Mouse (Mus musculus) stomach, postnatal 0 days (tissue): ENCODE measurements around the gene Anxa4. TPM values are rescaled to one million over a fixed set of nuclear protein-coding genes. Genes with fewer than 3 reads are reported as not detected.

Experiments
- ATAC-seq: fragments of 200-750 bp; cut with Nextera tagmentation; 2 replicates; pipeline ENCODE4 v1.8.0; 2017; ENCODE audit not compliant: low FRiP score, low TSS enrichment
- DNase-seq: peaks from one replicate; pipeline ENCODE4 v3.0.0-alpha.2; 2016; ENCODE audit warnings: low spot score
- H3K27ac ChIP-seq: fragments of 300-500 bp; sonication (generic); replicated peaks from 2 replicates; pipeline ENCODE4 v1.5.1; 2014; ENCODE audit warnings: mild to moderate bottlenecking, control low read depth
- H3K27me3 ChIP-seq: fragments of 300-500 bp; sonication (generic); 2 replicates; pipeline ENCODE4 v1.6.1; 2014; ENCODE audit warnings: low read length; ENCODE audit not compliant: control insufficient read depth, insufficient read depth
- H3K36me3 ChIP-seq: fragments of 300-500 bp; sonication (generic); 2 replicates; pipeline ENCODE4 v1.6.1; 2014; ENCODE audit warnings: low read length, mixed read lengths; ENCODE audit not compliant: control insufficient read depth, insufficient read depth
- H3K4me1 ChIP-seq: fragments of 300-500 bp; sonication (generic); replicated peaks from 2 replicates; pipeline ENCODE4 v1.6.1; 2014; ENCODE audit warnings: antibody characterized with exemption; ENCODE audit not compliant: control insufficient read depth, insufficient read depth
- H3K4me2 ChIP-seq: fragments of 300-500 bp; sonication (generic); replicated peaks from 2 replicates; pipeline ENCODE4 v1.6.1; 2014; ENCODE audit warnings: low read depth, mild to moderate bottlenecking, control low read depth, moderate library complexity
- H3K4me3 ChIP-seq: fragments of 300-500 bp; sonication (generic); 2 replicates; pipeline ENCODE4 v1.5.1; 2014; ENCODE audit warnings: low read depth, low read length, control low read depth
- H3K9ac ChIP-seq: fragments of 300-500 bp; sonication (generic); 2 replicates; pipeline ENCODE4 v1.6.1; 2014; ENCODE audit warnings: mild to moderate bottlenecking, low read length, control low read depth, mixed read lengths
- H3K9me3 ChIP-seq: fragments of 300-500 bp; sonication (generic); 2 replicates; pipeline ENCODE4 v1.6.1; 2016; ENCODE audit warnings: low read length; ENCODE audit not compliant: control insufficient read depth
- CTCF ChIP-seq: IDR thresholded peaks from 2 replicates; pipeline ENCODE4 v1.5.1; 2016; ENCODE audit warnings: antibody characterized with exemption, low read depth, mild to moderate bottlenecking, moderate library complexity
- EP300 ChIP-seq: optimal IDR thresholded peaks from 2 replicates; pipeline ENCODE3; 2016; ENCODE audit warnings: antibody characterized with exemption
- WGBS: fragments of 180-500 bp; shearing (Covaris S2); extraction: QIAGEN DNeasy Blood & Tissue Kit; methylation state at CpG from one replicate; pipeline ENCODE4 v1.1.7; 2014; 5-methylcytosine and 5-hydroxymethylcytosine counted together
- polyA plus RNA-seq: library from polyadenylated mRNA; unstranded; fragments of >200 nt; fragmentation: Nextera tagmentation; extraction: Ambion mirVana; gene quantifications from 2 replicates; pipeline ENCODE4 v1.2.1, GENCODE M21; 2015

Gene Anxa4
- polyA plus RNA-seq, 1 experiment from 2014 or later = 114 TPM

DNA sequence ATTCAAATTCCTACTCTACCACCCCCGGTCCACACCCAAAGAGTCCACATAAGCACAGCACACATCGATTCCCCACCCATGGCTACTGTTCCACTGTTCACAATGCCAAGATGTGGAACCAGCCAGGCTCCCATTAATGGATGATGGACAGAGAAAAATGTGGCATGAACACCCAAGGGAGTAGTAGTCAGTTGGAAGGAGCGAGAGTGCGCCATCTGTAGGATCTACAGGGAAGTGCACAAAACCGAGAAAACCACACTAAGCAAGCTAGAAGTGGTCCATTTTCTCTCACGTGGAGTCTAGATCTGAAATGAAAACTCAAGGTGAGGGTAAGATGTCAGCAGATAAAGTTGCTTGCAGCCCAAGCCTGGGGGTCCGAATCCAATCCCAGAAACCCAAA, 27.3 kb upstream of the Anxa4 start:
- no peak for ATAC-seq
- TF ChIP-seq EP300 (no peak), CTCF (peak; percentile 71)
- H3K4me1 ChIP-seq = no peaks in the 10 kb centered on the region

DNA sequence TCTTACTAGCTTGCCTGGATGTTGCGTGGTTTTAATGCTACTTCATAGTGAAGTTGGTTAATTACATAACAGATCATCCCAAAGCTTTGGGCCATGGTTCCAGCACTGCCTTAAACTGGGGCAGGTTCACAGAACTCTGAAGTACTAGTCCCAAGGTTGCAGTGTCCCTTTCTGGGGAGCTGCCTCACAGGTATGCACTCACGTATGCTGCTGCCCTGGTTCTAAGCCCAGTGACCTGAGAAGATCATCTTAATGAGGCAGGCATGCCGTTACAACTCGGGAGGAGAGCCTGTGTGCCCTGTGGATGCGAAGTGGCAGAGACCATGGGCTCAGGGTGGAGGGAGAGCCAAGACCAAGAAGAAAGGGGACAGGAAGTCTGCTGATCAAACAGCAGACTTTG, 26.5 kb upstream of the Anxa4 start:
- 75% methylated on average over 5 of the region's 5 CpGs for WGBS
- Histone ChIP-seq H3K9ac (no peak overlapping the region), H3K9me3 (no peaks in the 10 kb centered on the region), H3K27ac (no peak overlapping the region), H3K4me1 (no peaks in the 10 kb centered on the region), H3K27me3 (no peaks in the 10 kb centered on the region), H3K4me3 (no peak overlapping the region), H3K4me2 (no peak overlapping the region), H3K36me3 (no peaks in the 10 kb centered on the region)
- no peak for TF ChIP-seq CTCF
- no peak for TF ChIP-seq EP300
- no peak for DNase-seq
- no peak for ATAC-seq

More for the DNA sequence above, 27.3 kb upstream of the Anxa4 start:
- 50% methylated on average over 7 of the region's 7 CpGs for WGBS
- peak; percentile 45 for DNase-seq
- Histone ChIP-seq H3K4me3 (no peak overlapping the region), H3K9me3 (no peaks in the 10 kb centered on the region), H3K27me3 (no peaks in the 10 kb centered on the region), H3K4me2 (no peak overlapping the region), H3K36me3 (no peaks in the 10 kb centered on the region), H3K27ac (no peak overlapping the region), H3K9ac (no peak overlapping the region)

DNA sequence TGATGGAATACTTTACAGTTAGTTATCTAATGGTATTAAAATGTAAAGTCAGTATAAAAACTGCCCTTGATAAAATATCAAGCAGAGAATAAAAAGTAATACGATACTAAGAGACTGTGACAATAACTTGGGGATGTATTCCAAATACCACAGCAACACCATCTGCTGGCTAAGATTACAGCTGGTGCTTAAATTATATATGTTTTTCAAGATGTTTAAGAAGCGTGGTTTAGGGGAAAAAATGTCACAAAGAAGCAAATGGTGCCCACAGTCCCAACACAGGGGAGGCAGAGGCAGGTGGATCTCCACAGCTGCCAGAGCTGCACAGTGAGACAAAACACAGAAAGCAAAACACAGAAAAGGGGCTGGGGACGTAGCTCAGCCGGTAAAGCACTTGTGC, 25.5 kb upstream of the Anxa4 start:
- Histone ChIP-seq H3K4me3 (no peak overlapping the region), H3K9me3 (no peaks in the 10 kb centered on the region), H3K36me3 (no peaks in the 10 kb centered on the region), H3K9ac (no peak overlapping the region), H3K27ac (no peak overlapping the region), H3K27me3 (no peaks in the 10 kb centered on the region), H3K4me2 (no peak overlapping the region), H3K4me1 (no peaks in the 10 kb centered on the region)
- no peak for DNase-seq
- TF ChIP-seq EP300 = no peak
- WGBS = 74% methylated on average over 4 of the region's 4 CpGs
- ATAC-seq = no peak

DNA sequence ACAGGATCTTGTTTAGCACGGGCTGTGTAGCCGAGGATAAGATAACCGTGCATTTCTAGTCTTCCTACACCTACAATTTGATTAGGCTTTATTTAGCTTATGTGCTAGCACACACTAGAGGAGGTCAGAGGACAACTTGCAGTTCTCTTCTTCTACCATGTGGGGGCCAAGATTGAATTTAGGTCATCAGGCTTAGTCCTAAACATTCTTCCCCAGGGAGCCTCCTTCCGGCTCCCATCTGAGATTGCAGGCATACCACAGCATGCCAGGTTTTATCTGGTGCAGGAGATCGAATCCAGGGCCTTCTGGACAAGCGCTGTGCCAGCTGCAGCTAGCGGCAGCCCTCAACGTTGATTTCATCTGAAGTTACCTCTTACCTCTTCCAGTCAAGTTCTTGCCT, 23.2 kb upstream of the Anxa4 start:
- Histone ChIP-seq H3K27me3 (no peaks in the 10 kb centered on the region), H3K9me3 (no peaks in the 10 kb centered on the region), H3K4me2 (no peak overlapping the region), H3K4me3 (no peak overlapping the region), H3K4me1 (no peaks in the 10 kb centered on the region), H3K36me3 (no peaks in the 10 kb centered on the region), H3K27ac (no peak overlapping the region), H3K9ac (no peak overlapping the region)
- TF ChIP-seq CTCF (peak; percentile 76), EP300 (no peak)
- 20% methylated on average over 8 of the region's 8 CpGs for WGBS
- ATAC-seq (peak; percentile 33; the same call in 1 of the 2 replicates), DNase-seq (peak; percentile 24)

DNA sequence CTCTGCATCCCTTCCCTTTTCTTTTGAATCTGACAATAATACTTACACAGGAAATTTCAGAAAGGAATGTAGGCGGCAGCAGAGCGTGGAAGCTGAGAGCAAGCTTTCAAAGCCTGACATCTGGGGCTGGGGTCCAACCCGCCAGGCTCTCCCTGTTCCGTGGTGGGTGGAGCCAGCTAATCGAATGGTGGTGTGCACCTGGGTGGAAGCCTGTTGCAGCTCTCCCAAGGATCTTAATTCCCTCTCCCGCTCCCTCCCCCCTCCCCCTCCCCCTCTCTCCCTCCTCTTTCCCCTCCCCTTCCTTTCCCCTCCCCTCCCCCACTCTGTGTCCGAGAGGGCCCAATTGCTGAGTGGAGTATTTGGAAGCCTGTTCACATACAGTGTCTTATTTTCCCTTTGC, 22.1 kb upstream of the Anxa4 start:
- ATAC-seq (no peak; the same call in 1 of the 2 replicates), DNase-seq (no peak)

DNA sequence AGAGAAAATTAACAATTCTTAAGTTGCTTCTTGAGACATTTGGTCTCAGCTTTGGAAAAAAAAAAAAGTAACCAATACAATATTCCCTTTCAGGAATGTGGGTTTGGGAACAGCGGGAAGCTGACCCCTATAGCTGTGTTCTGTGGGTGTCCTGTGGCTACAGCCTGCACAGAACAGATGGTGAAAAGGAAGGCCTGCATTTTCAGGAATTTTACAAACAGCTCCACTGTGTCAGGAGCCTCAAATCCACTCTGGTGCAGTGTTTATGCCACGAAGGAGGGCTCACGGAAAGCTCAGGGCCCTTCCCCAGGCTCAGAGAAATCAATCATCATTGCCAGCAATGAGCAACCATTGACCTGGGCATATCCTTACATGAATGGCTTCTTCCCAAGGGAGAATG, 21.5 kb upstream of the Anxa4 start:
- H3K4me3 ChIP-seq = no peak overlapping the region
- H3K27ac ChIP-seq = no peak overlapping the region
- no peaks in the 10 kb centered on the region for H3K9me3 ChIP-seq
- no peak overlapping the region for H3K4me2 ChIP-seq
- H3K4me1 ChIP-seq = no peaks in the 10 kb centered on the region
- no peaks in the 10 kb centered on the region for H3K36me3 ChIP-seq
- no peak overlapping the region for H3K9ac ChIP-seq
- ATAC-seq (no peak), DNase-seq (no peak)
- H3K27me3 ChIP-seq = no peaks in the 10 kb centered on the region
- 45% methylated on average over 3 of the region's 3 CpGs for WGBS
- TF ChIP-seq CTCF (no peak), EP300 (no peak)

More for the DNA sequence above, 22.1 kb upstream of the Anxa4 start:
- Histone ChIP-seq H3K4me1 (no peaks in the 10 kb centered on the region), H3K27ac (no peak overlapping the region), H3K4me3 (no peak overlapping the region), H3K9ac (no peak overlapping the region; the same call in 1 of the 2 replicates), H3K4me2 (no peak overlapping the region), H3K9me3 (no peaks in the 10 kb centered on the region), H3K36me3 (no peaks in the 10 kb centered on the region), H3K27me3 (no peaks in the 10 kb centered on the region)
- TF ChIP-seq CTCF = no peak
- no peak for TF ChIP-seq EP300
- WGBS = 9% methylated on average over 7 of the region's 7 CpGs
